Mouse (Mus musculus) kidney, adult 2 months (tissue): ENCODE results near the gene Samd4b. TPM values are rescaled to one million over a fixed set of nuclear protein-coding genes. Genes with fewer than 3 reads are reported as not detected.

Experiments
- DNase-seq: peaks from one replicate; pipeline ENCODE4 v3.0.0; 2021
- H3K27ac ChIP-seq: fragments of 200-500 bp; 2 replicates; pipeline ENCODE4 v1.5.1; 2012; ENCODE audit warnings: low read depth, low read length, control low read depth, inconsistent platforms; ENCODE audit not compliant: insufficient read depth
- H3K27me3 ChIP-seq: fragments of 200-500 bp; replicated peaks from 2 replicates; pipeline ENCODE4 v1.6.1; 2012; ENCODE audit warnings: mild to moderate bottlenecking, moderate library complexity, low read length, inconsistent platforms; ENCODE audit not compliant: control insufficient read depth, insufficient read depth
- H3K36me3 ChIP-seq: fragments of 200-500 bp; 2 replicates; pipeline ENCODE4 v1.6.1; 2012; ENCODE audit warnings: mild to moderate bottlenecking, moderate library complexity, low read length, inconsistent platforms; ENCODE audit not compliant: control insufficient read depth, insufficient read depth
- H3K4me1 ChIP-seq: fragments of 200-500 bp; 2 replicates; pipeline ENCODE4 v1.6.1; 2011; ENCODE audit warnings: low read length; ENCODE audit not compliant: control insufficient read depth, insufficient read depth
- H3K4me3 ChIP-seq: fragments of 200-500 bp; 2 replicates; pipeline ENCODE4 v1.5.1; 2011; ENCODE audit warnings: mild to moderate bottlenecking, low read depth, low read length, control low read depth; ENCODE audit not compliant: insufficient read depth
- CTCF ChIP-seq: fragments of 200-500 bp; conservative IDR thresholded peaks from 2 replicates; pipeline ENCODE4 v1.5.1; 2011; ENCODE audit warnings: low read depth, mild to moderate bottlenecking, control low read depth, low read length, moderate library complexity, mixed read lengths; ENCODE audit not compliant: insufficient read depth, insufficient read length
- POLR2A ChIP-seq: fragments of 200-500 bp; IDR thresholded peaks from one replicate; pipeline ENCODE4 v1.6.1; 2011; ENCODE audit warnings: low read depth, low read length, control low read depth
- WGBS: fragments of 180-500 bp; shearing (Covaris S2); methylation state at CpG from one replicate; pipeline ENCODE4 v1.1.7; 2018; 5-methylcytosine and 5-hydroxymethylcytosine counted together
- polyA plus RNA-seq: library from polyadenylated mRNA; depleted of rRNA; stranded (reverse); fragments of >200 nt; gene quantifications from 2 replicates; pipeline ENCODE4 v1.2.3, GENCODE M21; 2012

Samd4b gene
- polyA plus RNA-seq, 1 experiment, result 67.0 TPM

GRCm38 (mm10) chr7:28376011-28376771 lies 221.8 kb downstream of the Samd4b start:
- Histone ChIP-seq H3K4me1 (peaks cover 14% of the 10 kb centered on the region; the same call in 1 of the 2 replicates), H3K36me3 (peaks cover 8% of the 10 kb centered on the region), H3K27ac (peak overlapping the region; percentile 99), H3K27me3 (no peaks in the 10 kb centered on the region), H3K4me3 (peak overlapping the region; percentile 28)
- DNase-seq, result peak; percentile 97
- TF ChIP-seq CTCF (0 out of 2 replicates have a peak, but pooled peaks have one; percentile 11), POLR2A (peak; percentile 88)
- WGBS, result under 1% methylated on average over 30 of the region's 30 CpGs

GRCm38 (mm10) chr7:28375176-28375921 lies 222.6 kb downstream of the Samd4b start:
- TF ChIP-seq CTCF (no peak), POLR2A (peak; percentile 69)
- peak overlapping the region; percentile 100 for H3K27ac ChIP-seq
- H3K4me1 ChIP-seq, result peaks cover 9% of the 10 kb centered on the region; the same call in 1 of the 2 replicates
- under 1% methylated on average over 35 of the region's 36 CpGs for WGBS
- H3K4me3 ChIP-seq, result peak overlapping the region; percentile 28
- no peaks in the 10 kb centered on the region for H3K27me3 ChIP-seq
- peak; percentile 95 for DNase-seq
- H3K36me3 ChIP-seq, result peaks cover 8% of the 10 kb centered on the region

- no peak overlapping the region for H3K4me3 ChIP-seq
- DNase-seq, result no peak
- H3K27me3 ChIP-seq, result no peaks in the 10 kb centered on the region
- peak overlapping the region; percentile 8; the same call in 1 of the 2 replicates for H3K27ac ChIP-seq
- no peak for TF ChIP-seq CTCF
- peaks cover 8% of the 10 kb centered on the region for H3K36me3 ChIP-seq
- H3K4me1 ChIP-seq, result peaks cover 7% of the 10 kb centered on the region; the same call in 1 of the 2 replicates
- WGBS, result 61% methylated on average over 10 of the region's 10 CpGs
Observed at GRCm38 (mm10) chr7:28374647-28375046, 223.3 kb downstream of the Samd4b start.

- WGBS, result 62% methylated on average over 7 of the region's 7 CpGs
- Histone ChIP-seq H3K4me1 (peaks cover 5% of the 10 kb centered on the region; the same call in 1 of the 2 replicates), H3K27me3 (no peaks in the 10 kb centered on the region), H3K4me3 (no peak overlapping the region), H3K36me3 (peaks cover 8% of the 10 kb centered on the region), H3K27ac (no peak overlapping the region)
- TF ChIP-seq POLR2A (no peak), CTCF (no peak)
- DNase-seq, result peak; percentile 33
Observed at GRCm38 (mm10) chr7:28373891-28374495, 224.0 kb downstream of the Samd4b start.

GRCm38 (mm10) chr7:28373131-28373581 lies 224.8 kb downstream of the Samd4b start:
- H3K27me3 ChIP-seq, result no peaks in the 10 kb centered on the region
- DNase-seq, result peak; percentile 91

GRCm38 (mm10) chr7:28372251-28373108 lies 225.5 kb downstream of the Samd4b start, which contains the start of gene Plekhg2:
Gene Plekhg2, minus strand, starts transcription at chr7:28372599.
- Histone ChIP-seq H3K36me3 (peaks cover 3% of the 10 kb centered on the region; the same call in 1 of the 2 replicates), H3K27me3 (no peaks in the 10 kb centered on the region), H3K4me1 (peaks cover 5% of the 10 kb centered on the region; the same call in 1 of the 2 replicates), H3K4me3 (peak within 1 kb of the TSS; percentile 54), H3K27ac (peak within 1 kb of the TSS; percentile 68)
- under 1% methylated on average over 66 of the region's 66 CpGs for WGBS
- DNase-seq, result peak; percentile 100
- peak; percentile 44 for TF ChIP-seq POLR2A
- TF ChIP-seq CTCF, result peak; percentile 34; the same call in 1 of the 2 replicates

More at GRCm38 (mm10) chr7:28373131-28373581, 224.8 kb downstream of the Samd4b start:
- Histone ChIP-seq H3K36me3 (peaks cover 8% of the 10 kb centered on the region), H3K4me1 (peaks cover 5% of the 10 kb centered on the region; the same call in 1 of the 2 replicates), H3K27ac (peak overlapping the region; percentile 68), H3K4me3 (peak overlapping the region; percentile 42)
- under 1% methylated on average over 9 of the region's 9 CpGs for WGBS
- TF ChIP-seq CTCF (peak; percentile 21; the same call in 1 of the 2 replicates), POLR2A (no peak)
